Mouse (Mus musculus) adrenal gland, adult 8-10 months (tissue): ENCODE data around the gene Isoc2b. TPM values are rescaled to one million over a fixed set of nuclear protein-coding genes. Genes with fewer than 3 reads are reported as not detected.
"Not testable (repeated sequence)": the region's sequence is repeated elsewhere in the genome, so short reads cannot be mapped to it uniquely, and the experiment has no call there.

Experiments used
- DNase-seq: peaks from one replicate; pipeline ENCODE4 v3.0.0; 2022
- total RNA-seq, 4 experiments: library from RNA; stranded (reverse); gene quantifications; 2 replicates each; pipeline ENCODE4 v1.2.4; 2022

Gene Isoc2b
- total RNA-seq, 4 experiments from 2014 or later = 14.0 to 28.7 (median 19.1) TPM

- no peak for DNase-seq
Observed at GRCm38 (mm10) chr7:4835631-4836327, 34.3 kb downstream of the Isoc2b start.

DNA sequence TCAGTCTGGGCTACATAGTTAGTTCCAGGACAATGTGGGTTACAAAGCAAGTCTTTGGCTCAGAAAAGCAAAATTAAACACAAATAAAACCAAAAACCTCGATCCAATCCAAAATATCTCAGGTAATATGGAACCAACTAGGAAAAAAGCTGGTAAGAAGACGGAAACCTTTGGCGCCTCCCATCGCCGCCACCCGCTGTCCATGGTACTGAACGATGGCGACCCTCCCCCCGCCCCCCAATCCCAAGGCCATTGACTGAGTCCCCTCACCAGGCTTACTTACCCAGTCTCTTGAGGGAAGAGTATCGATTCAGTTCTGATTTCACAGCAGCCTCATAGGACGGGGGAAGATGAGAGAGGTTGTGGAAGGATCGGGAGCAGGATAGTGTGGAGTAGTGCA, 39.6 kb downstream of the Isoc2b start:
- no peak for DNase-seq

DNA sequence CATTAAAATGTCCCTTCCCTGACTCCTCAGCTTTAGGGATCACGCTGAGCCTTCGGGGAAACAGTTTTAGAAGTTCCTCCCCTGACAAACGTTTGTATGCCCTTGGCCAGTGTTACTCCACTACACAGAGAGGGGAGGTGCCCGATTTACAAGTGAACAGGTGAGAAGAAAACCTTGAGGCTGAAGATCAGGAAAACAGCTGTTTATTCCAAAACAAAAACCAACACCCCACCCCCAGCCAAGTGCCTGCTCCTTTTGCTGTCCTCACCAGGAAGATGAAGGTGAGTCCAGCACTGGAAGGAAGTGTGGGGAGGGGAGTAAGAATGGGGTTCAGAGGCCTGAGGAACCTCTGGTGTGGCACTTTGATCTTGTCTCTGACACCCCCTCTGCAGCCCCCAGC, 44.7 kb downstream of the Isoc2b start:
- DNase-seq = no peak

- no peak for DNase-seq
Observed at GRCm38 (mm10) chr7:4822162-4822907, 47.7 kb downstream of the Isoc2b start.

DNA sequence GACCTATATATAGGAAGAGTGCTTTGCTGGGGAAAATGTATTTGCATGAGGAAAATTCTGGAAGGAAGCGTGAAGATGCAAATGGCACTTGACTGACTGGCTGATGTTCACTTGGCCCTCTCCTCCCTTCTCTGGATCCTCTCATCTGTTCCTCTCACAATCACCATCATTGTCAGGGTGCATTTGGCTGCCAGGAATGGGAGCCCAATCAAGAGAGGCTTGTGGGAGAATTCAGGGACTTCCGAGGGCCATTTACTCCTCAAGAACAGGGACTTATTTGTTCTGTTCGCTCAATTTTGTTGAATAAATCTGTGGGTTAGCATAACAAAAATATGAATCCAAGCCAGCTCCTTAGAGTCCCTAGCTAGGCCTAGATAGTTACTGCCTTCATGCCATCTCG, 48.4 kb downstream of the Isoc2b start:
- no peak for DNase-seq

GRCm38 (mm10) chr7:4820925-4821324, 49.1 kb downstream of the Isoc2b start:
- not testable (repeated sequence) for DNase-seq

- DNase-seq = no peak
Observed at GRCm38 (mm10) chr7:4816559-4816958, 53.5 kb downstream of the Isoc2b start.

GRCm38 (mm10) chr7:4813105-4813791, 56.8 kb downstream of the Isoc2b start:
- DNase-seq = no peak

GRCm38 (mm10) chr7:4812303-4813104, 57.6 kb downstream of the Isoc2b start, which contains the start of gene Ube2s:
Ube2s (minus strand) TSS chr7:4812590.
- DNase-seq = peak; percentile 99

DNA sequence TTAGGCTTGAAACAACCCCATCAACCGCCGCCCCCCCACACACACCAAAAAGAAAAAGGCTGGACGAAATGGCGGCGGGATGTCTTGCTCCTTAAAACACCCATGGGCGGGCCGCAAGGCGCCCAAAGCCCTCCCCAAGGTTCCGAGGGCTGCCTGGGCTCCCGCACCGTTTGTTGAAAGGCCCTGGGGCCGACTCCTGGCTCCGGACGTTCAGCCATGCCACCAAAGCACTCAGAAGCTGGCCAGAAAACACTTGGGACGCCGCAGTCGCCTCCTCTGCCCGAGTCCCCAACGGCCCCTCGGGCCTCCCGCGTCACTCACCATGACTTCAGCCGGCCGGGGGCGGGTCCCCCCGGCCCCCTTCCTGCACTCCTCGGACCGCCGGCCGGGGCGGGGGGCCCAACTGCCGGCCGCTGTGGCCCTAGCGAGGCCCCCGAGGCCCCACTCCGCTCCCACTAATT, 58.2 kb downstream of the Isoc2b start:
- DNase-seq = peak; percentile 31

DNA sequence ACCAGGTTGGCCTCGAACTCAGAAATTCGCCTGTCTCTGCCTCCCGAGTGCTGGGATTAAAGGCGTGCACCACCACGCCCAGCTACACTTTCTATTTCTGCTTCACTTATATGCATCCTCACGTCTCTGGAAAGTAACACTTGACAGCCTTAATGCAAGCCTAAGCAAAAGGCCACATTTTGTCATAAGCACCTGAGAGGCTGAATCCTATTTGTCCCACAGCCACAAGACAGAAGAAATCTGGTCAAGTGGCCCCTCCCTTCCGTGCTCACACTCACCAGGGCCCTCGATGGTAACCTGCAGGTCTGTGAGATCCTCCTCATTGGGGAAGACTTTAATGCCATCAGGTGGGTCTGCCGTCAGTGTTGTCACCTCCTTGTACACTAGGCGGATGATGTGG, 58.9 kb downstream of the Isoc2b start:
- DNase-seq = not testable (repeated sequence)

- DNase-seq = no peak
Observed at GRCm38 (mm10) chr7:4806716-4807115, 63.3 kb downstream of the Isoc2b start.

- DNase-seq = no peak
Observed at GRCm38 (mm10) chr7:4802247-4802646, 67.8 kb downstream of the Isoc2b start.

DNA sequence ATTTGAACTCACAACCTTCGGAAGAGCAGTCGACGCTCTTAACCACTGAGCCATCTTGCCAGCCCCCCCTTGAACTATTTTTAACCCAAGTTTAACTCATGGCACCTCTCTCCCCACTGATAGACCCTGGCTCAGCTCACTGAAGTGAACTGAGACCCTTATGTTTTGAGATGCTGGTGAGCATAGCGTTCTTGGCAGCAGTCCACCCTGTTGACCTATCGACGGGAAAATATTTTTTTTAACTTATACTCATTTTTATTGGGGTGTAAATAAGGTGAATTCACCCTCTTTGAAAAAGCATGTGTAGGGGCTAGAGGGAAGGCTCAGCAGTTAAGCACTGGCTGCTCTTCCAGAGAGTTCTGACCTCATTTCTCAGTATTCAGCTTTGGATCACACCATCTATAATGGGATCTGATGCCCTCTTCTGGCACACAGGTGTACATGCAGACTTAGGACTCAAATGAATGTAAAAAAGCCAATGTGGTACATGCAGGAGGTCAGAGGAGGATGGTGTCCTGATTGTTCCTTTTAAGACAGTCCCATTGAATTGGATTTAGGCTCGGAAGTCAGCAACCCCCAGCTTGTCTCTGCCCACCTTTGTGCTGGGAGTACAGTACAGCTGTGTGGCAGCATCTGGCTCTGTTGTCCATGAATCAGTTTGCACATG, 74.2 kb downstream of the Isoc2b start:
- DNase-seq = no peak

Other genes starting within 250 kb of the Isoc2b start
- 10 to 100 TPM in 2 of 4 experiments, 1 to 10 TPM in 2; 6.6 to 14.2 (median 9.5) TPM for gene Tmem86b, start 238.8 kb downstream of the Isoc2b start, total RNA-seq
- 100 to 1,000 TPM in 1 of 4 experiments, 10 to 100 TPM in 3; 97.9 to 103 (median 98.5) TPM for gene Ppp6r1, start 211.2 kb downstream of the Isoc2b start, total RNA-seq
- gene Hspbp1, start 185.2 kb downstream of the Isoc2b start, total RNA-seq = 10 to 100 TPM; 43.1 to 66.5 (median 50.5) TPM
- 1 to 10 TPM; 4.2 to 8.0 (median 7.4) TPM for gene Brsk1, start 179.7 kb downstream of the Isoc2b start, total RNA-seq
- 1 to 10 TPM in 1 of 4 experiments, under 1 TPM in 3; 0.49 to 1.1 (median 0.73) TPM for gene Tmem150b, start 145.0 kb downstream of the Isoc2b start, total RNA-seq
- 10 to 100 TPM; 31.0 to 59.8 (median 43.8) TPM for gene Kmt5c, start 130.1 kb downstream of the Isoc2b start, total RNA-seq
- 10 to 100 TPM in 1 of 4 experiments, 1 to 10 TPM in 3; 5.1 to 10.3 (median 9.1) TPM for gene Cox6b2, start 117.2 kb downstream of the Isoc2b start, total RNA-seq
- not detected for gene Fam71e2, start 99.0 kb downstream of the Isoc2b start, total RNA-seq
- under 1 TPM; 0.28 to 0.37 (median 0.32) TPM for gene Il11, start 87.4 kb downstream of the Isoc2b start, total RNA-seq
- gene Tmem190, start 87.3 kb downstream of the Isoc2b start, total RNA-seq = not detected
- 10 to 100 TPM in 2 of 4 experiments, 1 to 10 TPM in 2; 7.2 to 11.8 (median 10.1) TPM for gene Tmem238, start 80.6 kb downstream of the Isoc2b start, total RNA-seq
- 100 to 1,000 TPM; 593 to 922 (median 693) TPM for gene Rpl28, start 77.4 kb downstream of the Isoc2b start, total RNA-seq
- 100 to 1,000 TPM in 3 of 4 experiments, 10 to 100 TPM in 1; 96.8 to 127 (median 118) TPM for gene Ube2s, start 57.7 kb downstream of the Isoc2b start, total RNA-seq
- 1 to 10 TPM; 2.0 to 5.6 (median 4.0) TPM for gene Shisa7, start 25.6 kb downstream of the Isoc2b start, total RNA-seq
- gene Isoc2a, start 6.9 kb upstream of the Isoc2b start, total RNA-seq = 10 to 100 TPM; 21.8 to 38.6 (median 30.3) TPM
- under 1 TPM in 1 of 4 experiments, not detected in 3; 0.26 TPM for gene Gm36210, start 36.3 kb upstream of the Isoc2b start, total RNA-seq
- gene Zfp628, start 45.0 kb upstream of the Isoc2b start, total RNA-seq = 10 to 100 TPM; 14.4 to 20.6 (median 16.2) TPM
- gene Nat14, start 51.8 kb upstream of the Isoc2b start, total RNA-seq = 10 to 100 TPM in 2 of 4 experiments, 1 to 10 TPM in 2; 8.5 to 13.3 (median 10.4) TPM
- 1 to 10 TPM; 1.7 to 4.5 (median 2.2) TPM for gene Ssc5d, start 55.5 kb upstream of the Isoc2b start, total RNA-seq
- 1 to 10 TPM in 2 of 4 experiments, under 1 TPM in 1, not detected in 1; 0.45 to 2.1 (median 1.8) TPM for gene Sbk2, start 94.1 kb upstream of the Isoc2b start, total RNA-seq
- gene Sbk3, start 100.9 kb upstream of the Isoc2b start, total RNA-seq = under 1 TPM; 0.15 to 0.74 (median 0.34) TPM
- 10 to 100 TPM; 19.1 to 29.6 (median 27.4) TPM for gene Zfp579, start 125.9 kb upstream of the Isoc2b start, total RNA-seq
- 10 to 100 TPM; 10.0 to 15.2 (median 12.0) TPM for gene Zfp524, start 144.2 kb upstream of the Isoc2b start, total RNA-seq
- gene Fiz1, start 144.4 kb upstream of the Isoc2b start, total RNA-seq = 10 to 100 TPM; 18.9 to 25.7 (median 23.3) TPM
- 1 to 10 TPM in 1 of 4 experiments, not detected in 3; 1.5 TPM for gene Gm44973, start 145.2 kb upstream of the Isoc2b start, total RNA-seq
- gene Zfp865, start 150.1 kb upstream of the Isoc2b start, total RNA-seq = 10 to 100 TPM; 25.0 to 38.6 (median 30.3) TPM
- 1 to 10 TPM; 2.9 to 5.6 (median 3.8) TPM for gene Ccdc106, start 150.3 kb upstream of the Isoc2b start, total RNA-seq
- under 1 TPM in 1 of 4 experiments, not detected in 3; 0.34 TPM for gene 4632433K11Rik, start 163.9 kb upstream of the Isoc2b start, total RNA-seq
- 1 to 10 TPM; 4.3 to 7.8 (median 6.0) TPM for gene Zfp784, start 168.2 kb upstream of the Isoc2b start, total RNA-seq
- gene Zfp580, start 181.3 kb upstream of the Isoc2b start, total RNA-seq = 1 to 10 TPM; 5.4 to 9.7 (median 8.5) TPM
- 100 to 1,000 TPM; 135 to 214 (median 168) TPM for gene U2af2, start 191.9 kb upstream of the Isoc2b start, total RNA-seq
- gene Epn1, start 210.0 kb upstream of the Isoc2b start, total RNA-seq = 100 to 1,000 TPM; 124 to 175 (median 142) TPM
- gene Rfpl4, start 246.7 kb upstream of the Isoc2b start, total RNA-seq = under 1 TPM in 3 of 4 experiments, not detected in 1; 0.31 to 0.54 (median 0.31) TPM